Mouse (Mus musculus) lung, embryonic 14.5 days (tissue): Measurements from ENCODE around the gene Gbf1. TPM values are rescaled to one million over a fixed set of nuclear protein-coding genes. Genes with fewer than 3 reads are reported as not detected.
A peak's percentile ranks its signal among the peaks of the same experiment; 100 is the strongest.
"Not testable (repeated sequence)": the region's sequence is repeated elsewhere in the genome, so short reads cannot be mapped to it uniquely, and the experiment has no call there.

ENCODE experiments used
- ATAC-seq: fragments of 200-750 bp; cut with Nextera tagmentation; 2 replicates; pipeline ENCODE4 v1.8.0; 2017; ENCODE audit warnings: mild to moderate bottlenecking, moderate TSS enrichment, moderate library complexity; ENCODE audit not compliant: insufficient read depth
- DNase-seq: peaks from one replicate; pipeline ENCODE4 v3.0.0-alpha.2; 2015
- H3K27ac ChIP-seq: fragments of 300-500 bp; sonication (generic); 2 replicates; pipeline ENCODE4 v1.5.1; 2014; ENCODE audit warnings: low read depth, mild to moderate bottlenecking, moderate library complexity
- H3K27me3 ChIP-seq: fragments of 300-500 bp; sonication (generic); 2 replicates; pipeline ENCODE4 v1.6.1; 2014; ENCODE audit warnings: low read length, control low read depth; ENCODE audit not compliant: insufficient read depth
- H3K36me3 ChIP-seq: fragments of 300-500 bp; sonication (generic); 2 replicates; pipeline ENCODE4 v1.6.1; 2014; ENCODE audit warnings: control low read depth; ENCODE audit not compliant: insufficient read depth
- H3K4me1 ChIP-seq: fragments of 300-500 bp; sonication (generic); 2 replicates; pipeline ENCODE4 v1.6.1; 2014; ENCODE audit warnings: antibody characterized with exemption, control low read depth; ENCODE audit not compliant: insufficient read depth
- H3K4me2 ChIP-seq: fragments of 300-500 bp; sonication (generic); 2 replicates; pipeline ENCODE4 v1.6.1; 2014; ENCODE audit warnings: mild to moderate bottlenecking
- H3K4me3 ChIP-seq: fragments of 300-500 bp; sonication (generic); 2 replicates; pipeline ENCODE4 v1.5.1; 2014; ENCODE audit warnings: low read depth, low read length
- H3K9ac ChIP-seq: fragments of 300-500 bp; sonication (generic); 2 replicates; pipeline ENCODE4 v1.6.1; 2014
- H3K9me3 ChIP-seq: fragments of 300-500 bp; sonication (generic); 2 replicates; pipeline ENCODE4 v1.6.1; 2016; ENCODE audit warnings: low read depth, low read length, control low read depth
- CTCF ChIP-seq: IDR thresholded peaks from 2 replicates; pipeline ENCODE4 v1.5.1; 2016; ENCODE audit warnings: antibody characterized with exemption, low read depth
- whole genome bisulfite sequencing: fragments of 180-500 bp; shearing (Covaris S2); extraction: QIAGEN DNeasy Blood & Tissue Kit; methylation state at CpG from one replicate; pipeline ENCODE4 v1.1.7; 2014; 5-methylcytosine and 5-hydroxymethylcytosine counted together
- polyA plus RNA-seq: library from polyadenylated mRNA; unstranded; fragments of >200 nt; fragmentation: Nextera tagmentation; extraction: Ambion mirVana; gene quantifications from 2 replicates; pipeline ENCODE4 v1.2.1, GENCODE M21; 2014

The Gbf1 gene
- polyA plus RNA-seq, 1 experiment from 2014 or later = 66.4 TPM

GRCm38 (mm10) chr19:46198891-46199290, 46.6 kb downstream of the Gbf1 start:
- no peaks in the 10 kb centered on the region for H3K4me1 ChIP-seq
- no peak overlapping the region for H3K9ac ChIP-seq
- H3K27ac ChIP-seq = no peak overlapping the region
- no peaks in the 10 kb centered on the region for H3K9me3 ChIP-seq
- no peak overlapping the region for H3K4me2 ChIP-seq
- ATAC-seq = no peak
- no peak for DNase-seq
- TF ChIP-seq CTCF = no peak
- no peaks in the 10 kb centered on the region for H3K36me3 ChIP-seq
- H3K4me3 ChIP-seq = no peak overlapping the region
- 90% methylated on average over 5 of the region's 5 CpGs for WGBS
- no peaks in the 10 kb centered on the region for H3K27me3 ChIP-seq

- Histone ChIP-seq H3K36me3 (no peaks in the 10 kb centered on the region), H3K9me3 (no peaks in the 10 kb centered on the region)
- WGBS = 87% methylated on average over 6 of the region's 6 CpGs
These were observed 51.9 kb downstream of the Gbf1 start for GRCm38 (mm10) chr19:46204166-46204565.

GRCm38 (mm10) chr19:46205680-46206079, 53.4 kb downstream of the Gbf1 start:
- Histone ChIP-seq H3K36me3 (no peaks in the 10 kb centered on the region), H3K27me3 (no peaks in the 10 kb centered on the region), H3K4me1 (no peaks in the 10 kb centered on the region), H3K9me3 (no peaks in the 10 kb centered on the region), H3K27ac (no peak overlapping the region), H3K4me2 (no peak overlapping the region), H3K9ac (no peak overlapping the region), H3K4me3 (no peak overlapping the region)
- 92% methylated on average over 6 of the region's 6 CpGs for WGBS
- ATAC-seq = no peak
- TF ChIP-seq CTCF = no peak
- no peak for DNase-seq

More at GRCm38 (mm10) chr19:46204166-46204565, 51.9 kb downstream of the Gbf1 start:
- DNase-seq = no peak
- H3K4me1 ChIP-seq = no peaks in the 10 kb centered on the region
- TF ChIP-seq CTCF = no peak
- no peak for ATAC-seq
- no peak overlapping the region for H3K4me2 ChIP-seq
- no peak overlapping the region for H3K4me3 ChIP-seq
- H3K27ac ChIP-seq = no peak overlapping the region
- no peak overlapping the region for H3K9ac ChIP-seq
- no peaks in the 10 kb centered on the region for H3K27me3 ChIP-seq

GRCm38 (mm10) chr19:46210951-46211350, 58.6 kb downstream of the Gbf1 start:
- no peak for TF ChIP-seq CTCF

GRCm38 (mm10) chr19:46214541-46214940, 62.2 kb downstream of the Gbf1 start:
- Histone ChIP-seq H3K9me3 (no peaks in the 10 kb centered on the region), H3K9ac (no peak overlapping the region), H3K4me3 (no peak overlapping the region), H3K36me3 (no peaks in the 10 kb centered on the region), H3K4me1 (peaks cover 11% of the 10 kb centered on the region; the same call in 1 of the 2 replicates), H3K4me2 (no peak overlapping the region), H3K27me3 (no peaks in the 10 kb centered on the region), H3K27ac (no peak overlapping the region)
- ATAC-seq (no peak), DNase-seq (no peak)
- WGBS = 75% methylated on average over 5 of the region's 5 CpGs
- no peak for TF ChIP-seq CTCF

More at GRCm38 (mm10) chr19:46210951-46211350, 58.6 kb downstream of the Gbf1 start:
- DNase-seq (no peak), ATAC-seq (no peak)
- H3K36me3 ChIP-seq = no peaks in the 10 kb centered on the region
- H3K27me3 ChIP-seq = no peaks in the 10 kb centered on the region
- peaks cover 6% of the 10 kb centered on the region; the same call in 1 of the 2 replicates for H3K4me1 ChIP-seq
- no peak overlapping the region for H3K4me3 ChIP-seq
- no peak overlapping the region for H3K9ac ChIP-seq
- no peak overlapping the region for H3K4me2 ChIP-seq
- H3K9me3 ChIP-seq = no peaks in the 10 kb centered on the region
- H3K27ac ChIP-seq = no peak overlapping the region

- H3K36me3 ChIP-seq = no peaks in the 10 kb centered on the region
- H3K27ac ChIP-seq = peak overlapping the region; percentile 22; the same call in 1 of the 2 replicates
- H3K9ac ChIP-seq = no peak overlapping the region
- 19% methylated on average over 3 of the region's 3 CpGs for WGBS
- H3K27me3 ChIP-seq = no peaks in the 10 kb centered on the region
- no peaks in the 10 kb centered on the region for H3K9me3 ChIP-seq
- TF ChIP-seq CTCF = no peak
- peaks cover 11% of the 10 kb centered on the region; the same call in 1 of the 2 replicates for H3K4me1 ChIP-seq
- no peak overlapping the region for H3K4me3 ChIP-seq
- no peak overlapping the region for H3K4me2 ChIP-seq
- no peak for ATAC-seq
- DNase-seq = peak; percentile 49
These were observed 63.1 kb downstream of the Gbf1 start for GRCm38 (mm10) chr19:46215401-46215800.

GRCm38 (mm10) chr19:46216716-46217115, 64.4 kb downstream of the Gbf1 start:
- no peak overlapping the region for H3K4me2 ChIP-seq
- ATAC-seq = no peak
- H3K9me3 ChIP-seq = no peaks in the 10 kb centered on the region
- H3K27ac ChIP-seq = no peak overlapping the region
- H3K9ac ChIP-seq = no peak overlapping the region
- H3K36me3 ChIP-seq = no peaks in the 10 kb centered on the region
- peak; percentile 34 for DNase-seq
- no peak overlapping the region for H3K4me3 ChIP-seq
- H3K27me3 ChIP-seq = no peaks in the 10 kb centered on the region
- peaks cover 11% of the 10 kb centered on the region; the same call in 1 of the 2 replicates for H3K4me1 ChIP-seq
- no peak for TF ChIP-seq CTCF
- WGBS = 51% methylated on average over 1 of the region's 1 CpGs

- DNase-seq, H3K9ac ChIP-seq, H3K36me3 ChIP-seq, ATAC-seq, H3K27me3 ChIP-seq, H3K4me2 ChIP-seq, H3K27ac ChIP-seq, H3K4me3 ChIP-seq, H3K9me3 ChIP-seq: not testable (repeated sequence)
- H3K4me1 ChIP-seq = peaks cover 11% of the 10 kb centered on the region; the same call in 1 of the 2 replicates
These were observed 65.0 kb downstream of the Gbf1 start for GRCm38 (mm10) chr19:46217347-46217746.
